In the genomic region with DNA sequence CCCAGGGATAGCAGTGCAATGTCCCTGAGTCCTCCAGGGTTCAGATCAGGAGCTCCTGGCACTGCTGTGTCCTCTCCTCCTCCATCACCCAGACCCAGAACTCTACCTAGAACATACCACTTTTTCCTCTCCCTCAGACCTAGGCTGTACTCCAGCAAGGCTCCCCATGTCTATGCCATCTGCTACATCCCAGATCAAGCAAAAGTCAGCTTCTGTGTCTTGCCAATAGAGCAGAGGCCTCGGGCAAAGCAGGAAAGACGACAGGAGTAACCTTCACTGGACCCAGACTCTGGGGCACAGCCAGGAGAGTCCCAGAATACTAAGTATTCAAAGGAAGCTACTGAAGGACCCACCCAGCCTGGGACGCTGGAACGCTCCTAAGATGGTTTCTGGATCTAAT, we compare ENCODE assay signal across 9 mouse cellular contexts. TPM values are rescaled to one million over a fixed set of nuclear protein-coding genes. Genes with fewer than 3 reads are reported as not detected.
"Had no signal": no experiment of that assay in that cellular context is flagged by ENCODE, and none has a peak within 500 bp of the region (broad histone marks: within the 10 kb centered on the region; RNA-seq: fewer than 3 reads in every experiment).

No protein-coding gene starts in this region.

- ATAC-seq: liver, embryonic 12.5 days; midbrain, embryonic 15.5 days had no signal

- DNase-seq: kidney, postnatal 14 days; lung, embryonic 14.5 days; lung, postnatal 10 days; lung, postnatal 4 days; right cerebral cortex, postnatal 14 days; thymus, postnatal 36 days had no signal

RNA-seq across cellular contexts. Expression of a gene that starts 9.8 kb away (rescaled TPM):
- total RNA-seq: megakaryocyte, adult 5-6 weeks had no signal
